Mouse (Mus musculus) gastrocnemius, postnatal 36 days (tissue): ENCODE measurements around the gene Pid1. TPM values are rescaled to one million over a fixed set of nuclear protein-coding genes. Genes with fewer than 3 reads are reported as not detected.
A peak's percentile ranks its signal among the peaks of the same experiment; 100 is the strongest.
"Not testable (repeated sequence)": the region's sequence is repeated elsewhere in the genome, so short reads cannot be mapped to it uniquely, and the experiment has no call there.

Experiments
- DNase-seq, 2 experiments: peaks; one replicate each; pipeline ENCODE4 v3.0.0; 2022
- intact Hi-C: fragments of 180-260 bp; cut with DNase I; formaldehyde crosslinking; loops from one replicate; pipeline ENCODE4 v1.15.1; 2025
- total RNA-seq, 2 experiments: library from RNA; stranded (reverse); gene quantifications; 2 replicates each; pipeline ENCODE4 v1.2.3; 2021

Gene Pid1
- total RNA-seq, 2 experiments from 2014 or later: 6.1 to 7.9 TPM

GRCm38 (mm10) chr1:84280171-84280570, 83.8 kb downstream of the Pid1 start:
- no peak for DNase-seq

GRCm38 (mm10) chr1:84278359-84279255, 85.4 kb downstream of the Pid1 start:
- intact Hi-C loops: no loop called here
- DNase-seq: no peak

More at GRCm38 (mm10) chr1:84280171-84280570, 83.8 kb downstream of the Pid1 start:
- intact Hi-C loops: loop anchor here (10.0 kb wide), 2 partner anchors 305 to 535 kb away; no protein-coding TSS in a partner anchor

GRCm38 (mm10) chr1:84272951-84273350, 91.0 kb downstream of the Pid1 start:
- intact Hi-C loops: no loop called here
- DNase-seq: no peak

- DNase-seq: no peak
- intact Hi-C loops: no loop called here
These were observed 92.2 kb downstream of the Pid1 start for GRCm38 (mm10) chr1:84271712-84272200.

- intact Hi-C loops: no loop called here
- no peak for DNase-seq
These were observed 106.3 kb downstream of the Pid1 start for GRCm38 (mm10) chr1:84257656-84258055.

- intact Hi-C loops: no loop called here
- DNase-seq: no peak
These were observed 109.6 kb downstream of the Pid1 start for GRCm38 (mm10) chr1:84254361-84254760.

- intact Hi-C loops: no loop called here
These were observed 110.1 kb downstream of the Pid1 start for GRCm38 (mm10) chr1:84253838-84254237.

GRCm38 (mm10) chr1:84251205-84251604, 112.8 kb downstream of the Pid1 start:
- DNase-seq: no peak
- intact Hi-C loops: no loop called here

More at GRCm38 (mm10) chr1:84253838-84254237, 110.1 kb downstream of the Pid1 start:
- DNase-seq: no peak

GRCm38 (mm10) chr1:84250770-84251169, 113.2 kb downstream of the Pid1 start:
- no peak for DNase-seq

GRCm38 (mm10) chr1:84249772-84250338, 114.1 kb downstream of the Pid1 start:
- DNase-seq: no peak
- intact Hi-C loops: no loop called here

More at GRCm38 (mm10) chr1:84250770-84251169, 113.2 kb downstream of the Pid1 start:
- intact Hi-C loops: no loop called here

GRCm38 (mm10) chr1:84247111-84247510, 116.9 kb downstream of the Pid1 start:
- peak in 1 of 2 experiments; percentile 12 for DNase-seq
- intact Hi-C loops: no loop called here

- intact Hi-C loops: no loop called here
- DNase-seq: no peak
These were observed 122.7 kb downstream of the Pid1 start for GRCm38 (mm10) chr1:84241192-84241828.

GRCm38 (mm10) chr1:84240203-84240602, 123.8 kb downstream of the Pid1 start:
- intact Hi-C loops: no loop called here
- DNase-seq: no peak

GRCm38 (mm10) chr1:84230431-84230830, 133.5 kb downstream of the Pid1 start:
- no peak for DNase-seq
- intact Hi-C loops: no loop called here

- intact Hi-C loops: no loop called here
- DNase-seq: peak; percentile 65
These were observed 138.4 kb downstream of the Pid1 start for GRCm38 (mm10) chr1:84225626-84226025.

- intact Hi-C loops: no loop called here
- no peak for DNase-seq
These were observed 141.9 kb downstream of the Pid1 start for GRCm38 (mm10) chr1:84222051-84222450.

- DNase-seq: peak in 1 of 2 experiments; percentile 33
These were observed 145.4 kb downstream of the Pid1 start for GRCm38 (mm10) chr1:84218605-84219004.

GRCm38 (mm10) chr1:84217777-84218176, 146.2 kb downstream of the Pid1 start:
- intact Hi-C loops: no loop called here
- DNase-seq: no peak

More at GRCm38 (mm10) chr1:84218605-84219004, 145.4 kb downstream of the Pid1 start:
- intact Hi-C loops: no loop called here

GRCm38 (mm10) chr1:84211507-84211906, 152.5 kb downstream of the Pid1 start:
- intact Hi-C loops: no loop called here

GRCm38 (mm10) chr1:84205746-84206145, 158.2 kb downstream of the Pid1 start:
- intact Hi-C loops, DNase-seq: not testable (repeated sequence)

More at GRCm38 (mm10) chr1:84211507-84211906, 152.5 kb downstream of the Pid1 start:
- DNase-seq: no peak

- intact Hi-C loops: no loop called here
- no peak for DNase-seq
These were observed 160.5 kb downstream of the Pid1 start for GRCm38 (mm10) chr1:84203494-84203893.
